Mouse (Mus musculus) layer of hippocampus, adult 9-11 months (tissue): ENCODE data around the gene Flvcr1.
"Not testable (repeated sequence)": the region's sequence is repeated elsewhere in the genome, so short reads cannot be mapped to it uniquely, and the experiment has no call there.

ENCODE experiments used
- DNase-seq: peaks from one replicate; pipeline ENCODE4 v3.0.0; 2022

The Flvcr1 gene

GRCm38 (mm10) chr1:191037999-191038398, 12.0 kb upstream of the Flvcr1 start:
- DNase-seq: no peak

GRCm38 (mm10) chr1:191036554-191037334, 10.8 kb upstream of the Flvcr1 start, which contains the start of gene Spata45:
TSS of gene Spata45 (plus strand) at chr1:191036639.
- no peak for DNase-seq

- no peak for DNase-seq
Measured at GRCm38 (mm10) chr1:191035649-191036048, 9.7 kb upstream of the Flvcr1 start.

- DNase-seq: peak; percentile 15
Measured at GRCm38 (mm10) chr1:191030922-191031425, 5.0 kb upstream of the Flvcr1 start.

- no peak for DNase-seq
Measured at GRCm38 (mm10) chr1:191030182-191030581, 4.2 kb upstream of the Flvcr1 start.

GRCm38 (mm10) chr1:191025016-191026012, 644 bp downstream of the Flvcr1 start:
- peak; percentile 23 for DNase-seq

- DNase-seq: not testable (repeated sequence)
Measured at GRCm38 (mm10) chr1:191023806-191024205, 2.2 kb downstream of the Flvcr1 start.

- DNase-seq: no peak
Measured at GRCm38 (mm10) chr1:191023140-191023539, 2.8 kb downstream of the Flvcr1 start.

GRCm38 (mm10) chr1:191021016-191021415, 4.9 kb downstream of the Flvcr1 start:
- DNase-seq: peak; percentile 42

GRCm38 (mm10) chr1:191020217-191020924, 5.6 kb downstream of the Flvcr1 start:
- peak; percentile 40 for DNase-seq

GRCm38 (mm10) chr1:191019803-191020202, 6.2 kb downstream of the Flvcr1 start:
- no peak for DNase-seq

GRCm38 (mm10) chr1:191014271-191014670, 11.7 kb downstream of the Flvcr1 start:
- no peak for DNase-seq

- DNase-seq: no peak
Measured at GRCm38 (mm10) chr1:191008707-191009106, 17.3 kb downstream of the Flvcr1 start.

GRCm38 (mm10) chr1:191002201-191002600, 23.8 kb downstream of the Flvcr1 start:
- no peak for DNase-seq

GRCm38 (mm10) chr1:191000686-191001085, 25.3 kb downstream of the Flvcr1 start:
- no peak for DNase-seq

- DNase-seq: no peak
Measured at GRCm38 (mm10) chr1:190998027-190998426, 27.9 kb downstream of the Flvcr1 start.

GRCm38 (mm10) chr1:190996346-190996877, 29.5 kb downstream of the Flvcr1 start:
- no peak for DNase-seq

GRCm38 (mm10) chr1:190995548-190995947, 30.4 kb downstream of the Flvcr1 start:
- peak; percentile 37 for DNase-seq

- DNase-seq: no peak
Measured at GRCm38 (mm10) chr1:190989437-190990082, 36.4 kb downstream of the Flvcr1 start.

GRCm38 (mm10) chr1:190981412-190981811, 44.5 kb downstream of the Flvcr1 start:
- DNase-seq: no peak

GRCm38 (mm10) chr1:190980470-190980869, 45.5 kb downstream of the Flvcr1 start:
- DNase-seq: no peak

- DNase-seq: peak; percentile 77
Measured at GRCm38 (mm10) chr1:190979100-190979563, 46.8 kb downstream of the Flvcr1 start, which contains the start of gene Vash2. TSS of gene Vash2 (minus strand) at chr1:190979296.
